Mouse (Mus musculus) cerebellum, adult 18-20 months (tissue): Measurements from ENCODE around the gene Ntn5.

Experiments
- DNase-seq, 2 experiments: peaks; one replicate each; pipeline ENCODE4 v3.0.0; 2021

Gene Ntn5

DNA sequence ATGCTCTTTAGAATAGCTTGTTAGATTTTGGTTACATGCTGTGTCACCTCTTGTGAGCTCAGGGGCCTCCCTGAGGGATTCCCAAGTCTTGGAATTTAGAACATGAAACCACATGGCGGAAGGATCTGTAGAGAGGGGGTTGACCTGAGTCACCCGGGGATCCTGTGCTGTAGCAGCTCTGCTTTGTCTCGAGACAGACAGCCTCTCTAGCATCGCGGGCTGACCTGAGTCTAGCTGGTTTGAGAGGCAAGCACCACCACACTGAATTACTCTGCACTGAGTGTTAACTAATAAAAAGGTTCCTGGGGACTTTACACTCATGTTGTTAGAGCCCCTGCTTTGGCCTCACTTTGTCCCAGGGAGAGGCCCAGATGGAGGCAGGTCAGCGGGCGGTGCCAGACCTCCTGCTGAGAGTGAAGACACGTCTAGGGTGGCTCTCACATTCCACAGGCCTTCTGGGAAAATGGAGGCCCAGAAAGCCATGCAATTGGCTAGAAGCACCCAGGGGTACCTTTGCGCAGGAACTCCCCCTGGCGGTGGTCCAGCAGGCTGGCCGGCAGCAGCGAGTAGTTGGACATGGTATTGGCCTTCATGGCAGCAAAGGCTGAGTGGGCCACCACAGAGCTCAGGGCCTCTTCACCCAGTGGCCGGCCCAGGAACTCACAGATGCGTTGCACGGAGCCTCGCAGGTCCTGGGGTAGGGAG, 47.1 kb downstream of the Ntn5 start:
- DNase-seq = no peak

DNA sequence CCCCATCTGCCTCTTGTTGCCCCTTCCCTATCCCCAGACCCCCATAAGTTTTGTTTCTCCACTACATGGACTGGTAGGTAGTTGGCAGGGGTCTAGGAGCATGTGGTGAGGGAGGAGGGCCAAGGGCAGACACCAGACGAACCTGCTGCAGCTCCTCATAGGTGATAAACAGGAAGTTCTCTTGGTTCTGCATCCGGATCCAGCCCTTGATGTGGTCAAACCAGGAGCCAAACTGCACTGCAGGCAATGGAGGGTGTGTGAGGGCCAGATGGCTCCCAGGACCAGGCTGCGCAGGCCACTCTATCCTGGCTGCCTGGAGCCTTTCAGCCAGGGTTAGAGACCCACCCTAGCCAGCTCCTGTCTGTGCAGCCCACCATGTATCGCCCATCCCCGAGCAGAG, 49.7 kb downstream of the Ntn5 start:
- no peak for DNase-seq

- peak; percentile 85 to 92 for DNase-seq
These were observed 55.4 kb downstream of the Ntn5 start for GRCm38 (mm10) chr7:45739162-45739763.

- no peak for DNase-seq
These were observed 56.0 kb downstream of the Ntn5 start for GRCm38 (mm10) chr7:45739820-45740219.

- no peak for DNase-seq
These were observed 57.5 kb downstream of the Ntn5 start for GRCm38 (mm10) chr7:45741308-45741707.

DNA sequence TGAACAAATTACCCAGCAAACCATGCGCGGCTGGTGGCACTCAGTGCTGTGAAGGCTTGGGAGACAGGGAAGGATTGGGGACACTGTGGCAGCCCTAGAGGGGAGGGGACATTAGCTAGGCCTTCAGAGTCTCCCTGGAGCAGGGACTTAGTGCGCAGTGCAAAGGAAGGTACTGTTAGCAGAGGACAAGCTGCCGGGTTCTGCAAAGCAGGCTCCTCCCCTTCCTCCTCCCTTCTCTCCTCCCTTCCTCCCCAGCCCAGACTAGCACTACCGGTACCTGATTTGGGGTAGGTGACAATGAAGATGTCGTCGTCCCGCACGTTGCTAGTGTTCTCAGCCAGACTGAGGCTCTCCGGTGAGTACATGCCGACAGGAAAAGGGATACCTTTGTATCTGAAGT, 58.0 kb downstream of the Ntn5 start:
- DNase-seq = peak in 1 of 2 experiments; percentile 40

DNA sequence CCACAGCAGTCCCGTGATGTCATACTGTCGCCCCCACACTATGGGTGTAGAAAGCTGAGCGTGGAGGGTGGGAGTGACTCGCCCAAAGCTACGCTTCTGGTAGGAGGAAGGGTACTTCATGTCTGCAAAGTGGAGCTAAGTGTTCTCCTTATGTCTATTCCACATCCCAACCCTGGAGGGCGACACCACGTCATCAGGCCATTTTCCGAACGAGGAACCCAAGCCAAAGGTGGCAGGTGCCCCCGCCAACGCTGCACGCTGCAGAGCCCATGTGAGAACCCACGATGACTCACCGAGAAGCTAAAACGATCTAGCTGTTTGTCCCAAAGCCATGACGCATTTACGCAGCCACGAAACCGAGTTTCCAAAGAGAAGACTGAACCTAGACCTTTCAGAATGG, 58.5 kb downstream of the Ntn5 start:
- DNase-seq = peak; percentile 40 to 43
